Mouse (Mus musculus): ENCODE measurements around the gene Retreg1.

Retreg1 gene

GRCm38 (mm10) chr15:25922007-25922406 lies 79.0 kb downstream of the Retreg1 start:
- DNase-seq = peak in 1 of 2 experiments; percentile 45

- DNase-seq = no peak
Measured at GRCm38 (mm10) chr15:25923916-25924315, 80.9 kb downstream of the Retreg1 start.

- DNase-seq = no peak
Measured at GRCm38 (mm10) chr15:25926171-25926570, 83.2 kb downstream of the Retreg1 start.

- no peak for DNase-seq
Measured at GRCm38 (mm10) chr15:25927106-25927505, 84.1 kb downstream of the Retreg1 start.

GRCm38 (mm10) chr15:25928001-25928400 lies 85.0 kb downstream of the Retreg1 start:
- DNase-seq = no peak

GRCm38 (mm10) chr15:25928831-25929230 lies 85.9 kb downstream of the Retreg1 start:
- no peak for DNase-seq

GRCm38 (mm10) chr15:25929518-25929917 lies 86.5 kb downstream of the Retreg1 start:
- peak; percentile 43 to 55 for DNase-seq

- peak in 1 of 2 experiments; percentile 48 for DNase-seq
Measured at GRCm38 (mm10) chr15:25929936-25930335, 87.0 kb downstream of the Retreg1 start.

- no peak for DNase-seq
Measured at GRCm38 (mm10) chr15:25930657-25931056, 87.7 kb downstream of the Retreg1 start.

- no peak for DNase-seq
Measured at GRCm38 (mm10) chr15:25932497-25932896, 89.5 kb downstream of the Retreg1 start.

GRCm38 (mm10) chr15:25932937-25933684 lies 90.1 kb downstream of the Retreg1 start:
- peak; percentile 47 to 62 for DNase-seq

- DNase-seq = no peak
Measured at GRCm38 (mm10) chr15:25933685-25934108, 90.7 kb downstream of the Retreg1 start.

- no peak for DNase-seq
Measured at GRCm38 (mm10) chr15:25934411-25934810, 91.4 kb downstream of the Retreg1 start.

- no peak for DNase-seq
Measured at GRCm38 (mm10) chr15:25938496-25938895, 95.5 kb downstream of the Retreg1 start.

GRCm38 (mm10) chr15:25940397-25941377 lies 97.7 kb downstream of the Retreg1 start:
- peak; percentile 34 to 56 for DNase-seq

- DNase-seq = no peak
Measured at GRCm38 (mm10) chr15:25941514-25941913, 98.5 kb downstream of the Retreg1 start.

- DNase-seq = no peak
Measured at GRCm38 (mm10) chr15:25942415-25942814, 99.4 kb downstream of the Retreg1 start.

GRCm38 (mm10) chr15:25943386-25944137 lies 100.6 kb downstream of the Retreg1 start:
- no peak for DNase-seq

GRCm38 (mm10) chr15:25945224-25945623 lies 102.2 kb downstream of the Retreg1 start:
- no peak for DNase-seq

- no peak for DNase-seq
Measured at GRCm38 (mm10) chr15:25946482-25946881, 103.5 kb downstream of the Retreg1 start.

GRCm38 (mm10) chr15:25947383-25947782 lies 104.4 kb downstream of the Retreg1 start:
- DNase-seq = no peak

Measured in kidney, postnatal 4 days (tissue).